Mouse (Mus musculus): ENCODE data around the gene Cdiptos. TPM values are rescaled to one million over a fixed set of nuclear protein-coding genes. Genes with fewer than 3 reads are reported as not detected.

Cdiptos gene
- polyA plus RNA-seq, 1 experiment from 2014 or later: 1.6 TPM

DNA sequence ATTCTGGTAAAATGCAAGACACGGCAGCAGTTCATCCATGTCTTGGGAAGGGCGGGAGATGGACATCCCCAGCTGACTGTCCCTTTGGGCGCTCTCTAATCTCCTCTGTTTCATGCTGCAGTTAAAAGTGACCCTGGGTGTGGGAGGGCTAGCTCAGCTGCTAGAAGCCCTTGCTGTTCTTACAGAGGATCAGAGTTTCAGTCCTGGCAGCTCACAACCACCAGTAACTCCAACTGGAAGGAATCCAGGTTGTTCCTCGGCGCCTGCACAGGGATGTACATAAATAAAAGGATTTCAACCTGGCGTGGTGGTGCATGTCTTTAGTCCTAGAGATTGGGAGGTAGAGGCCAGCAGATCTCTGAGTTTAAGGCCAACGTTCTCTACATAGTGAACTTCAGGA is 7.2 kb upstream of the Cdiptos start:
- no peak overlapping the region for H3K4me3 ChIP-seq (ENCODE audit: control insufficient read depth in 1 of 2, insufficient read depth in 1 of 2, low read depth in 1 of 2, low read length in 2 of 2)
- H3K9me3 ChIP-seq (ENCODE audit: control insufficient read depth, low read length): no peaks in the 10 kb centered on the region
- ATAC-seq (ENCODE audit: insufficient number of reproducible peaks, insufficient read depth, low FRiP score, low read depth): no peak
- H3K9ac ChIP-seq (ENCODE audit: low read length): no peak overlapping the region
- H3K4me2 ChIP-seq (ENCODE audit: low read length): no peak overlapping the region
- 74% methylated on average over 7 of the region's 7 CpGs for WGBS
- no peak overlapping the region for H3K27ac ChIP-seq (replicated peaks in 1 of 2; ENCODE audit: control insufficient read depth in 1 of 2, insufficient read depth in 1 of 2, low read depth in 2 of 2, low read length in 2 of 2)
- no peaks in the 10 kb centered on the region for H3K27me3 ChIP-seq (ENCODE audit: control insufficient read depth, insufficient read depth, low read length)
- H3K4me1 ChIP-seq (ENCODE audit: control insufficient read depth in 2 of 2, insufficient read depth in 2 of 2, low read length in 2 of 2): 0 out of 4 replicates have a peak, but pooled peaks cover 0 to 5% of the 10 kb centered on the region in 2 experiments
- peaks cover 32% of the 10 kb centered on the region for H3K36me3 ChIP-seq (ENCODE audit: control insufficient read depth, insufficient read depth, low read length)

- Histone ChIP-seq H3K36me3 (ENCODE audit: control insufficient read depth, insufficient read depth, low read length) (peaks cover 33% of the 10 kb centered on the region), H3K4me1 (ENCODE audit: control insufficient read depth in 2 of 2, insufficient read depth in 2 of 2, low read length in 2 of 2) (peaks cover 2 to 10% of the 10 kb centered on the region in 2 experiments; a peak in 2 of 4 replicates), H3K9me3 (ENCODE audit: control insufficient read depth, low read length) (no peaks in the 10 kb centered on the region), H3K4me3 (ENCODE audit: control insufficient read depth in 1 of 2, insufficient read depth in 1 of 2, low read depth in 1 of 2, low read length in 2 of 2) (no peak overlapping the region), H3K27me3 (ENCODE audit: control insufficient read depth, insufficient read depth, low read length) (no peaks in the 10 kb centered on the region), H3K9ac (ENCODE audit: low read length) (no peak overlapping the region), H3K27ac (replicated peaks in 1 of 2; ENCODE audit: control insufficient read depth in 1 of 2, insufficient read depth in 1 of 2, low read depth in 2 of 2, low read length in 2 of 2) (no peak overlapping the region), H3K4me2 (ENCODE audit: low read length) (no peak overlapping the region)
- 65% methylated on average over 4 of the region's 4 CpGs for WGBS
- no peak for ATAC-seq (ENCODE audit: insufficient number of reproducible peaks, insufficient read depth, low FRiP score, low read depth)
These were observed 6.2 kb upstream of the Cdiptos start for GRCm38 (mm10) chr7:126982054-126982453.

DNA sequence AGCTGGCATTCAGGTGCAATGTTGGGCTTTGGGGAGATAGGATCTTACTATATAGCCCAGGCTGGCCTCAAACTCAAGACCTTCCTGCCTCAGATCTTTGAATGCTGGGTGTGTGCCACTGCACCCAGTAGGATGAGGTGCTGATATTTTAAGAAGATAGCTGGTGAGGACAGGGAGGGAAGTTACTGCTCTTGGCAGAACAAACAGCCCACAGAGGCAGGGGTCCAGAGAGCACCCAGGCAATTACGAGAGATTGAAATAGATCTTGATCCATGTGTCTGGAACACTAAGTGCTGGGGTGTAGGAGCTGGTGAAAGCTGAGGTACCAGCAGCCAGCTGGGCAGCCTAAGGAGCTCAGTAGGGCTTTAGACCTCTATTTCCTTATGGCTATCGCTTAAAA is 5.7 kb upstream of the Cdiptos start:
- Histone ChIP-seq H3K36me3 (ENCODE audit: control insufficient read depth, insufficient read depth, low read length) (peaks cover 33% of the 10 kb centered on the region), H3K9ac (ENCODE audit: low read length) (no peak overlapping the region), H3K27ac (replicated peaks in 1 of 2; ENCODE audit: control insufficient read depth in 1 of 2, insufficient read depth in 1 of 2, low read depth in 2 of 2, low read length in 2 of 2) (no peak overlapping the region), H3K9me3 (ENCODE audit: control insufficient read depth, low read length) (no peaks in the 10 kb centered on the region), H3K4me2 (ENCODE audit: low read length) (no peak overlapping the region), H3K27me3 (ENCODE audit: control insufficient read depth, insufficient read depth, low read length) (no peaks in the 10 kb centered on the region), H3K4me3 (ENCODE audit: control insufficient read depth in 1 of 2, insufficient read depth in 1 of 2, low read depth in 1 of 2, low read length in 2 of 2) (no peak overlapping the region), H3K4me1 (ENCODE audit: control insufficient read depth in 2 of 2, insufficient read depth in 2 of 2, low read length in 2 of 2) (peaks cover 2 to 12% of the 10 kb centered on the region in 2 experiments; a peak in 2 of 4 replicates)
- 79% methylated on average over 2 of the region's 2 CpGs for WGBS
- ATAC-seq (ENCODE audit: insufficient number of reproducible peaks, insufficient read depth, low FRiP score, low read depth): no peak

- Histone ChIP-seq H3K9me3 (ENCODE audit: control insufficient read depth, low read length) (no peaks in the 10 kb centered on the region), H3K4me1 (ENCODE audit: control insufficient read depth in 2 of 2, insufficient read depth in 2 of 2, low read length in 2 of 2) (peaks cover 2 to 11% of the 10 kb centered on the region in 2 experiments; a peak in 3 of 4 replicates), H3K27ac (replicated peaks in 1 of 2; ENCODE audit: control insufficient read depth in 1 of 2, insufficient read depth in 1 of 2, low read depth in 2 of 2, low read length in 2 of 2) (no peak overlapping the region), H3K9ac (ENCODE audit: low read length) (no peak overlapping the region), H3K4me3 (ENCODE audit: control insufficient read depth in 1 of 2, insufficient read depth in 1 of 2, low read depth in 1 of 2, low read length in 2 of 2) (no peak overlapping the region), H3K4me2 (ENCODE audit: low read length) (no peak overlapping the region), H3K27me3 (ENCODE audit: control insufficient read depth, insufficient read depth, low read length) (no peaks in the 10 kb centered on the region), H3K36me3 (ENCODE audit: control insufficient read depth, insufficient read depth, low read length) (peaks cover 33% of the 10 kb centered on the region)
- WGBS: 87% methylated on average over 6 of the region's 6 CpGs
- no peak for ATAC-seq (ENCODE audit: insufficient number of reproducible peaks, insufficient read depth, low FRiP score, low read depth)
These were observed 2.9 kb upstream of the Cdiptos start for GRCm38 (mm10) chr7:126978841-126979240.

GRCm38 (mm10) chr7:126976878-126977459 is 1.1 kb upstream of the Cdiptos start:
- no peaks in the 10 kb centered on the region for H3K27me3 ChIP-seq (ENCODE audit: control insufficient read depth, insufficient read depth, low read length)
- peak overlapping the region; percentile 82 for H3K4me2 ChIP-seq (ENCODE audit: low read length)
- no peak for ATAC-seq (ENCODE audit: insufficient number of reproducible peaks, insufficient read depth, low FRiP score, low read depth)
- 24% methylated on average over 14 of the region's 14 CpGs for WGBS
- peaks cover 33% of the 10 kb centered on the region for H3K36me3 ChIP-seq (ENCODE audit: control insufficient read depth, insufficient read depth, low read length)
- peak overlapping the region in 1 of 2 experiments; percentile 93; a peak in 3 of 4 replicates for H3K27ac ChIP-seq (replicated peaks in 1 of 2; ENCODE audit: control insufficient read depth in 1 of 2, insufficient read depth in 1 of 2, low read depth in 2 of 2, low read length in 2 of 2)
- H3K4me3 ChIP-seq (ENCODE audit: control insufficient read depth in 1 of 2, insufficient read depth in 1 of 2, low read depth in 1 of 2, low read length in 2 of 2): peak overlapping the region; percentile 92 to 100
- H3K9ac ChIP-seq (ENCODE audit: low read length): peak overlapping the region; percentile 99
- H3K9me3 ChIP-seq (ENCODE audit: control insufficient read depth, low read length): no peaks in the 10 kb centered on the region
- H3K4me1 ChIP-seq (ENCODE audit: control insufficient read depth in 2 of 2, insufficient read depth in 2 of 2, low read length in 2 of 2): peaks cover 2 to 11% of the 10 kb centered on the region in 2 experiments; a peak in 3 of 4 replicates

GRCm38 (mm10) chr7:126975893-126975949 is 177 bp downstream of the Cdiptos start, which contains the start of gene Cdipt:
Cdipt (plus strand) TSS chr7:126975914.
- no peak for ATAC-seq (ENCODE audit: insufficient number of reproducible peaks, insufficient read depth, low FRiP score, low read depth)
- Histone ChIP-seq H3K9me3 (ENCODE audit: control insufficient read depth, low read length) (no peaks in the 10 kb centered on the region), H3K36me3 (ENCODE audit: control insufficient read depth, insufficient read depth, low read length) (peaks cover 29% of the 10 kb centered on the region), H3K27ac (replicated peaks in 1 of 2; ENCODE audit: control insufficient read depth in 1 of 2, insufficient read depth in 1 of 2, low read depth in 2 of 2, low read length in 2 of 2) (peak within 1 kb of the TSS; percentile 93 to 99), H3K4me2 (ENCODE audit: low read length) (peak within 1 kb of the TSS; percentile 82), H3K4me3 (ENCODE audit: control insufficient read depth in 1 of 2, insufficient read depth in 1 of 2, low read depth in 1 of 2, low read length in 2 of 2) (peak within 1 kb of the TSS; percentile 92 to 100), H3K4me1 (ENCODE audit: control insufficient read depth in 2 of 2, insufficient read depth in 2 of 2, low read length in 2 of 2) (peaks cover 2 to 11% of the 10 kb centered on the region in 2 experiments; a peak in 3 of 4 replicates), H3K27me3 (ENCODE audit: control insufficient read depth, insufficient read depth, low read length) (no peaks in the 10 kb centered on the region), H3K9ac (ENCODE audit: low read length) (peak within 1 kb of the TSS; percentile 99)
- 0% methylated on average over 1 of the region's 1 CpGs for WGBS

DNA sequence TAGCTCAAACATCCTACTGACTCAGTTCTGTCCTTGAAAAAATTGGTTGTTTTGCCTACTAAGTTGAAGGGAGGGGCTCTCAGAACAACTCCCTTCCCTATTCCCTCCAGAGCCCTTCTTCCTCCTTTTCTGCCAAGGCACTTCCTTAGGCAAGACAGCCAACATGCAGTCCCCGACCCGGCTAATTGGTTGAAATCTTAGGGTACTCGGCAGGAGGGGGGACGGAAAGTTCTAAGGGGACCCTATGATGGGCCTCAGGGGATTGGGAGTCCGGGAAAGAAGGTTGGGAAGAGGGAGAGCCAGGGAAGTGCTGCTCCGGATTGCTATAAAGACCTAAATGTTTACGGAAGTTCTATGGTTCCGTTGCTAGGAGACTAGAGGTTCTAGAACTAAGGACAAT is 405 bp downstream of the Cdiptos start:
- H3K9me3 ChIP-seq (ENCODE audit: control insufficient read depth, low read length): no peaks in the 10 kb centered on the region
- WGBS: 8% methylated on average over 8 of the region's 8 CpGs
- H3K9ac ChIP-seq (ENCODE audit: low read length): peak overlapping the region; percentile 99
- H3K27me3 ChIP-seq (ENCODE audit: control insufficient read depth, insufficient read depth, low read length): no peaks in the 10 kb centered on the region
- peak overlapping the region; percentile 2 to 100; a peak in 3 of 4 replicates for H3K4me3 ChIP-seq (ENCODE audit: control insufficient read depth in 1 of 2, insufficient read depth in 1 of 2, low read depth in 1 of 2, low read length in 2 of 2)
- peak overlapping the region; percentile 82 for H3K4me2 ChIP-seq (ENCODE audit: low read length)
- no peak; the same call in 1 of the 2 replicates for ATAC-seq (ENCODE audit: insufficient number of reproducible peaks, insufficient read depth, low FRiP score, low read depth)
- H3K4me1 ChIP-seq (ENCODE audit: control insufficient read depth in 2 of 2, insufficient read depth in 2 of 2, low read length in 2 of 2): peaks cover 2 to 11% of the 10 kb centered on the region in 2 experiments; a peak in 3 of 4 replicates
- peak overlapping the region in 1 of 2 experiments; percentile 93; a peak in 1 of 4 replicates for H3K27ac ChIP-seq (replicated peaks in 1 of 2; ENCODE audit: control insufficient read depth in 1 of 2, insufficient read depth in 1 of 2, low read depth in 2 of 2, low read length in 2 of 2)
- H3K36me3 ChIP-seq (ENCODE audit: control insufficient read depth, insufficient read depth, low read length): peaks cover 27% of the 10 kb centered on the region

- peaks cover 21% of the 10 kb centered on the region for H3K27me3 ChIP-seq (ENCODE audit: control insufficient read depth, insufficient read depth, low read length)
- no peaks in the 10 kb centered on the region for H3K4me1 ChIP-seq (ENCODE audit: control insufficient read depth in 2 of 2, insufficient read depth in 2 of 2, low read length in 2 of 2)
- H3K9ac ChIP-seq (ENCODE audit: low read length): no peak overlapping the region
- no peaks in the 10 kb centered on the region for H3K36me3 ChIP-seq (ENCODE audit: control insufficient read depth, insufficient read depth, low read length)
- WGBS: 67% methylated on average over 6 of the region's 6 CpGs
- no peak overlapping the region for H3K27ac ChIP-seq (replicated peaks in 1 of 2; ENCODE audit: control insufficient read depth in 1 of 2, insufficient read depth in 1 of 2, low read depth in 2 of 2, low read length in 2 of 2)
- no peak overlapping the region for H3K4me3 ChIP-seq (ENCODE audit: control insufficient read depth in 1 of 2, insufficient read depth in 1 of 2, low read depth in 1 of 2, low read length in 2 of 2)
- no peak for ATAC-seq (ENCODE audit: insufficient number of reproducible peaks, insufficient read depth, low FRiP score, low read depth)
- no peaks in the 10 kb centered on the region for H3K9me3 ChIP-seq (ENCODE audit: control insufficient read depth, low read length)
- no peak overlapping the region for H3K4me2 ChIP-seq (ENCODE audit: low read length)
These were observed 8.5 kb downstream of the Cdiptos start for GRCm38 (mm10) chr7:126967361-126967760.

Data from heart, embryonic 14.5 days (tissue).